25 mouse cellular contexts compared by ENCODE assay signal in genomic region chr15:12681891-12682290, GRCm38 (mm10). TPM values are rescaled to one million over a fixed set of nuclear protein-coding genes. Genes with fewer than 3 reads are reported as not detected.
A peak's percentile ranks its signal among the peaks of the same experiment; 100 is the strongest.
DNase-seq lines count a peak whose midpoint lies in the region; ATAC-seq and TF ChIP-seq lines count a peak whose summit lies in the region.
"Had no signal": no experiment of that assay in that cellular context is flagged by ENCODE, and none has a peak within 500 bp of the region (broad histone marks: within the 10 kb centered on the region; RNA-seq: fewer than 3 reads in every experiment).

No protein-coding gene starts in this region.

- intact Hi-C loops in left cerebral cortex, adult 2 months (cut with DNase I) = loop anchor here (5.0 kb wide), 1 partner anchor 55 kb away; the partner anchor contains the start of gene Pdzd2

- H3K79me2 ChIP-seq in MEL (ENCODE audit: control insufficient read depth, insufficient read depth, low read length, poor library complexity) = no peaks in the 10 kb centered on the region

- no peak for DNase-seq in kidney, postnatal 25 days
- DNase-seq in MEL (ENCODE audit: low read depth, low spot score) = peak; percentile 56
- no peak for DNase-seq in cerebellum, postnatal 4 days (ENCODE audit: low spot score in 2 of 2)
- DNase-seq in left cerebral cortex, adult 2 months (ENCODE audit: extremely low spot score in 1 of 2, low spot score in 2 of 2) = no peak
- DNase-seq: adrenal gland, postnatal 10 days; cerebellum, adult 11-12 months; cerebellum, adult 9-11 months; gastrocnemius, postnatal 14 days; kidney, adult 8-10 months; left cerebral cortex, postnatal 4 days; right cerebral cortex, postnatal 25 days had no signal

- whole genome bisulfite sequencing in kidney, embryonic 15.5 days = 77% methylated on average over 2 of the region's 2 CpGs
- WGBS in olfactory bulb, adult 2 months = 81% methylated on average over 2 of the region's 2 CpGs

- peaks cover 9% of the 10 kb centered on the region; the same call in 1 of the 2 replicates for H3K4me1 ChIP-seq in kidney, embryonic 15.5 days
- H3K4me1 ChIP-seq in MEL (ENCODE audit: control insufficient read depth in 1 of 2, insufficient read depth in 2 of 2, low read length in 2 of 2) = no peaks in the 10 kb centered on the region
- peaks cover 19% of the 10 kb centered on the region for H3K4me1 ChIP-seq in olfactory bulb, adult 2 months (ENCODE audit: control insufficient read depth, insufficient read depth, low read length)
- H3K4me1 ChIP-seq: intestine, embryonic 15.5 days; midbrain, embryonic 12.5 days had no signal

- 0 out of 2 replicates have a peak overlapping the region, but pooled peaks have one; percentile 18 for H3K27ac ChIP-seq in kidney, embryonic 15.5 days
- no peak overlapping the region for H3K27ac ChIP-seq in MEL (ENCODE audit: control insufficient read depth, low read depth, low read length)
- 0 out of 2 replicates have a peak overlapping the region, but pooled peaks have one; percentile 21 for H3K27ac ChIP-seq in olfactory bulb, adult 2 months (ENCODE audit: insufficient read depth, low read depth, low read length)
- no peak overlapping the region for H3K27ac ChIP-seq in left cerebral cortex, adult 2 months
- H3K27ac ChIP-seq: forebrain, embryonic 10.5 days; forebrain, embryonic 15.5 days; hindbrain, embryonic 12.5 days; hindbrain, postnatal 0 days; intestine, embryonic 15.5 days; midbrain, embryonic 12.5 days had no signal

- H3K36me3 ChIP-seq in kidney, embryonic 15.5 days = no peaks in the 10 kb centered on the region
- no peaks in the 10 kb centered on the region for H3K36me3 ChIP-seq in MEL (ENCODE audit: control insufficient read depth in 1 of 2, insufficient read depth in 2 of 2, low read length in 2 of 2)
- H3K36me3 ChIP-seq: forebrain, embryonic 10.5 days; forebrain, embryonic 15.5 days; hindbrain, embryonic 12.5 days; intestine, embryonic 15.5 days; lung, embryonic 15.5 days; midbrain, embryonic 12.5 days; stomach, embryonic 15.5 days had no signal

- TF ChIP-seq CTCF in MEL (IDR thresholded peaks at IDR 0.05 in 2 of 3, conservative IDR thresholded peaks at IDR 0.05 in 1 of 3; ENCODE audit: control insufficient read depth in 1 of 3, insufficient read depth in 1 of 3, low read depth in 2 of 3, low read length in 3 of 3, poor library complexity in 1 of 3, severe bottlenecking in 1 of 3) = no peak
- TF ChIP-seq CTCF in olfactory bulb, adult 2 months (IDR thresholded peaks at IDR 0.05; ENCODE audit: insufficient read depth, low read depth, low read length) = no peak
- TF ChIP-seq CTCF in left cerebral cortex, adult 2 months (IDR thresholded peaks at IDR 0.05) = no peak

- no peaks in the 10 kb centered on the region for H3K27me3 ChIP-seq in kidney, embryonic 15.5 days
- peaks cover 0 to 2% of the 10 kb centered on the region in 2 experiments; a peak in 1 of 4 replicates for H3K27me3 ChIP-seq in MEL (ENCODE audit: control insufficient read depth in 1 of 2, insufficient read depth in 2 of 2, low read length in 2 of 2)
- H3K27me3 ChIP-seq: forebrain, embryonic 15.5 days; hindbrain, embryonic 12.5 days; intestine, embryonic 15.5 days; lung, embryonic 15.5 days; midbrain, embryonic 12.5 days; stomach, embryonic 15.5 days had no signal

- TF ChIP-seq EP300 in MEL (IDR thresholded peaks at IDR 0.05; ENCODE audit: low read depth in 1 of 2, low read length in 2 of 2) = no peak

- no peak overlapping the region for H3K9ac ChIP-seq in kidney, embryonic 15.5 days
- no peak overlapping the region for H3K9ac ChIP-seq in MEL (ENCODE audit: control insufficient read depth, low read depth, low read length, poor library complexity, severe bottlenecking)
- H3K9ac ChIP-seq: forebrain, embryonic 15.5 days; hindbrain, embryonic 12.5 days; intestine, embryonic 15.5 days; lung, embryonic 15.5 days; midbrain, embryonic 12.5 days; stomach, embryonic 15.5 days had no signal

- no peaks in the 10 kb centered on the region for H3K9me3 ChIP-seq in kidney, embryonic 15.5 days (replicated peaks)
- no peaks in the 10 kb centered on the region for H3K9me3 ChIP-seq in MEL (replicated peaks; ENCODE audit: insufficient read depth, low read length)
- H3K9me3 ChIP-seq: forebrain, embryonic 10.5 days; forebrain, embryonic 15.5 days; intestine, embryonic 15.5 days; lung, embryonic 15.5 days; midbrain, embryonic 12.5 days; stomach, embryonic 15.5 days had no signal

- no peak for TF ChIP-seq RAD21 in MEL (IDR thresholded peaks at IDR 0.05; ENCODE audit: low read depth, low read length)

- no peak for TF ChIP-seq POLR2A in MEL (IDR thresholded peaks at IDR 0.05; ENCODE audit: control insufficient read depth in 1 of 2, insufficient read depth in 1 of 2, low read depth in 1 of 2, low read length in 2 of 2, poor library complexity in 1 of 2)
- TF ChIP-seq POLR2A in olfactory bulb, adult 2 months (IDR thresholded peaks at IDR 0.05; ENCODE audit: insufficient read depth, low read depth, low read length) = no peak

- ATAC-seq in kidney, embryonic 15.5 days (replicated peaks; ENCODE audit: low FRiP score) = no peak
- peak; percentile 30 for ATAC-seq in granulocyte monocyte progenitor cell, adult 5-6 weeks (replicated peaks; ENCODE audit: poor library complexity, severe bottlenecking)
- ATAC-seq: CD4-positive, CD25-positive, alpha-beta regulatory T cell, adult 4 months; forebrain, embryonic 15.5 days; intestine, embryonic 15.5 days had no signal

- H3K4me2 ChIP-seq in kidney, embryonic 15.5 days = no peak overlapping the region
- H3K4me2 ChIP-seq: forebrain, embryonic 15.5 days; heart, embryonic 11.5 days; hindbrain, embryonic 12.5 days; intestine, embryonic 15.5 days; midbrain, embryonic 12.5 days; stomach, embryonic 15.5 days had no signal

- no peak overlapping the region for H3K4me3 ChIP-seq in kidney, embryonic 15.5 days (replicated peaks)
- no peak overlapping the region for H3K4me3 ChIP-seq in MEL (ENCODE audit: control insufficient read depth in 1 of 2, insufficient read depth in 1 of 2, low read depth in 2 of 2, low read length in 2 of 2)
- no peak overlapping the region for H3K4me3 ChIP-seq in olfactory bulb, adult 2 months (ENCODE audit: insufficient read depth, low read depth, low read length)
- H3K4me3 ChIP-seq in left cerebral cortex, adult 2 months = no peak overlapping the region
- H3K4me3 ChIP-seq: forebrain, embryonic 10.5 days; forebrain, embryonic 15.5 days; hindbrain, embryonic 12.5 days; intestine, embryonic 15.5 days; layer of hippocampus, adult 2 months; lung, embryonic 15.5 days; midbrain, embryonic 12.5 days; stomach, embryonic 15.5 days had no signal

TF ChIP-seq in MEL, 35 proteins besides CTCF, POLR2A, EP300 and RAD21:
- TF ChIP-seq ZMIZ1 (IDR thresholded peaks at IDR 0.05; ENCODE audit: low read depth, low read length) (no peak), MEF2A (IDR thresholded peaks at IDR 0.05; ENCODE audit: extremely low read depth, insufficient replicate concordance, low read depth, low read length, poor library complexity, severe bottlenecking) (no peak), RCOR1 (IDR thresholded peaks at IDR 0.05; ENCODE audit: low read depth, low read length) (no peak), E2F4 (IDR thresholded peaks at IDR 0.05; ENCODE audit: borderline replicate concordance, low read depth, low read length) (no peak), USF1 (IDR thresholded peaks at IDR 0.05; ENCODE audit: low read depth, low read length) (no peak), JUND (IDR thresholded peaks at IDR 0.05; ENCODE audit: low read depth, low read length) (no peak), MXI1 (IDR thresholded peaks at IDR 0.05; ENCODE audit: low read depth, low read length) (no peak), NELFE (IDR thresholded peaks at IDR 0.05; ENCODE audit: low read depth, low read length) (no peak), MYB (IDR thresholded peaks at IDR 0.05; ENCODE audit: low read depth, low read length) (no peak), MAFK (IDR thresholded peaks at IDR 0.05; ENCODE audit: borderline replicate concordance, low read depth, low read length) (no peak), TBP (IDR thresholded peaks at IDR 0.05; ENCODE audit: low read depth, low read length) (no peak), TCF12 (IDR thresholded peaks at IDR 0.05; ENCODE audit: low read depth, low read length) (no peak), KAT2A (conservative IDR thresholded peaks at IDR 0.05; ENCODE audit: low read depth, low read length) (no peak), NRF1 (IDR thresholded peaks at IDR 0.05; ENCODE audit: insufficient read depth, low read depth, low read length, poor library complexity, severe bottlenecking) (no peak), USF2 (IDR thresholded peaks at IDR 0.05; ENCODE audit: borderline replicate concordance in 1 of 2, insufficient read depth in 1 of 2, low read depth in 1 of 2, low read length in 2 of 2) (no peak)

RNA-seq across cellular contexts. Expression of gene Pdzd2, which starts 57.8 kb away (rescaled TPM):
- polyA plus RNA-seq in kidney, embryonic 15.5 days (2015; fragmentation: Nextera tagmentation; extraction: Ambion mirVana) = 35.2 and 41.3 TPM in 2 replicates
- total RNA-seq in MEL (2012; rRNA removed) = 0.10 and 0.15 TPM in 2 replicates
- under 1 TPM in 1 of 2 experiments, not detected in 1; 0.33 TPM for polyA plus RNA-seq in MEL (2012; ENCODE audit: insufficient read depth in 1 of 2, insufficient read length in 2 of 2, low read depth in 1 of 2, low replicate concordance in 2 of 2, missing spikeins in 1 of 2)
- total RNA-seq in granulocyte monocyte progenitor cell, adult 5-6 weeks (2014; fragmentation: Nextera tagmentation) = 0.13 and 0.28 TPM in 2 replicates
- total RNA-seq in granulocyte monocyte progenitor cell, adult 5-6 weeks (2017) = 0.15 and 0.17 TPM in 2 replicates
- polyA plus RNA-seq in olfactory bulb, adult 2 months (2012; ENCODE audit: insufficient read depth, insufficient read length, low replicate concordance, missing spikeins) = not detected in 2 replicates
- 10 to 100 TPM; 86.1 to 93.1 TPM for total RNA-seq in left cerebral cortex, adult 2 months (2021)

Comparison
In these comparisons a context has a peak if more than half of its experiments do, and no peak if none do; other contexts are left out.
1. H3K27ac ChIP-seq: peak in kidney, embryonic 15.5 days (single experiment) and olfactory bulb, adult 2 months (single experiment); none in MEL (single experiment) and left cerebral cortex, adult 2 months (single experiment).
2. RNA of gene Pdzd2, which starts 57.8 kb away (total RNA-seq): 86.1 to 93.1 TPM in left cerebral cortex, adult 2 months; 0.13 to 0.28 TPM in granulocyte monocyte progenitor cell, adult 5-6 weeks and 0.10 to 0.15 TPM in MEL; every median in the first group is over 10 times any median in the second.